Mouse (Mus musculus) CH12.LX (cell line): ENCODE data around the gene Pde5a.

ENCODE experiments used
- CHD2 ChIP-seq: IDR thresholded peaks from 2 replicates; pipeline ENCODE4 v1.6.1; 2011; ENCODE audit warnings: low read length, improper control_type of control experiment
- CTCF ChIP-seq, 2 experiments: IDR thresholded peaks in 1 of 2; conservative IDR thresholded peaks in 1 of 2; 2 replicates each; pipeline ENCODE4 v1.5.1; 2011 to 2012; ENCODE audit warnings: low read depth in 2 of 2, low read length in 2 of 2, improper control_type of control experiment in 1 of 2, inconsistent platforms in 1 of 2, mild to moderate bottlenecking in 1 of 2, moderate library complexity in 1 of 2
- ELF1 ChIP-seq: IDR thresholded peaks from 2 replicates; pipeline ENCODE4 v1.6.1; 2014; ENCODE audit warnings: low read depth, mild to moderate bottlenecking, inconsistent platforms, low read length, improper control_type of control experiment
- EP300 ChIP-seq: IDR thresholded peaks from 2 replicates; pipeline ENCODE4 v1.6.1; 2011; ENCODE audit warnings: low read length, improper control_type of control experiment
- JUN ChIP-seq: IDR thresholded peaks from 2 replicates; pipeline ENCODE4 v1.6.1; 2011; ENCODE audit warnings: low read depth, mild to moderate bottlenecking, low read length, improper control_type of control experiment, moderate library complexity; ENCODE audit not compliant: insufficient read depth
- MAX ChIP-seq: IDR thresholded peaks from 2 replicates; pipeline ENCODE4 v1.6.1; 2011; ENCODE audit warnings: low read length, improper control_type of control experiment
- POLR2A ChIP-seq: IDR thresholded peaks from 2 replicates; pipeline ENCODE4 v1.6.1; 2011; ENCODE audit warnings: low read depth, mild to moderate bottlenecking, improper control_type of control experiment, low read length
- ZC3H11A ChIP-seq: IDR thresholded peaks from 2 replicates; pipeline ENCODE4 v1.6.1; 2012; ENCODE audit warnings: low read depth, mild to moderate bottlenecking, inconsistent platforms, low read length, improper control_type of control experiment

GRCm38 (mm10) chr3:122835097-122835850 lies 106.5 kb downstream of the Pde5a start:
- no peak for TF ChIP-seq CHD2
- no peak for TF ChIP-seq MAX
- TF ChIP-seq CTCF (conservative IDR thresholded peaks at IDR 0.05 in 1 of 2, IDR thresholded peaks at IDR 0.05 in 1 of 2; ENCODE audit: low read depth in 2 of 2, low read length in 2 of 2) = no peak
- TF ChIP-seq EP300 = no peak
- TF ChIP-seq POLR2A = no peak
- no peak for TF ChIP-seq ELF1
- TF ChIP-seq JUN = no peak
- TF ChIP-seq ZC3H11A = no peak
